Mouse (Mus musculus) kidney, adult 2 months (tissue): ENCODE measurements around the gene Cryga.

Experiments
- CTCF ChIP-seq: fragments of 200-500 bp; conservative IDR thresholded peaks from 2 replicates; pipeline ENCODE4 v1.5.1; 2011; ENCODE audit warnings: low read depth, mild to moderate bottlenecking, control low read depth, low read length, moderate library complexity, mixed read lengths; ENCODE audit not compliant: insufficient read depth, insufficient read length
- POLR2A ChIP-seq: fragments of 200-500 bp; IDR thresholded peaks from one replicate; pipeline ENCODE4 v1.6.1; 2011; ENCODE audit warnings: low read depth, low read length, control low read depth

GRCm38 (mm10) chr1:65119438-65119837 is 16.3 kb upstream of the Cryga start, which contains the start of gene Gm28845:
- TF ChIP-seq CTCF (no peak), POLR2A (no peak)
